Mouse (Mus musculus) limb, embryonic 10.5 days (tissue): ENCODE results near the gene Prrg1. TPM values are rescaled to one million over a fixed set of nuclear protein-coding genes. Genes with fewer than 3 reads are reported as not detected.
A peak's percentile ranks its signal among the peaks of the same experiment; 100 is the strongest.

Experiments used
- DNase-seq: peaks from one replicate; pipeline ENCODE4 v3.0.0-alpha.2; 2017; ENCODE audit warnings: low spot score
- H3K27ac ChIP-seq: fragments of 300-500 bp; sonication (generic); 2 replicates; pipeline ENCODE4 v1.5.1; 2016; ENCODE audit warnings: mild to moderate bottlenecking
- H3K27me3 ChIP-seq: fragments of 300-500 bp; sonication (generic); 2 replicates; pipeline ENCODE4 v1.6.1; 2016; ENCODE audit warnings: low read depth, mild to moderate bottlenecking; ENCODE audit not compliant: poor library complexity, severe bottlenecking
- H3K36me3 ChIP-seq: fragments of 300-500 bp; sonication (generic); 2 replicates; pipeline ENCODE4 v1.6.1; 2016; ENCODE audit warnings: mild to moderate bottlenecking, moderate library complexity
- H3K4me1 ChIP-seq: fragments of 300-500 bp; sonication (generic); 2 replicates; pipeline ENCODE4 v1.6.1; 2016
- H3K4me3 ChIP-seq: fragments of 300-500 bp; sonication (generic); 2 replicates; pipeline ENCODE4 v1.5.1; 2016; ENCODE audit warnings: mild to moderate bottlenecking, moderate library complexity
- H3K9me3 ChIP-seq: fragments of 300-500 bp; sonication (generic); replicated peaks from 2 replicates; pipeline ENCODE4 v1.6.1; 2016; ENCODE audit warnings: mild to moderate bottlenecking
- WGBS: fragments of 180-500 bp; shearing (Covaris S2); methylation state at CpG from one replicate; pipeline ENCODE4 v1.1.7; 2016; 5-methylcytosine and 5-hydroxymethylcytosine counted together
- polyA plus RNA-seq: library from polyadenylated mRNA; unstranded; fragments of >200 nt; fragmentation: Nextera tagmentation; extraction: Ambion mirVana; gene quantifications from 2 replicates; pipeline ENCODE4 v1.2.1, GENCODE M21; 2016

Gene Prrg1
- 6.9 and 10.0 TPM in 2 replicates for polyA plus RNA-seq

GRCm38 (mm10) chrX:78583202-78584004, at the start of gene Prrg1:
Gene Prrg1, minus strand, starts transcription at chrX:78583896.
- Histone ChIP-seq H3K4me3 (peak within 1 kb of the TSS; percentile 57), H3K27me3 (no peaks in the 10 kb centered on the region), H3K27ac (peak within 1 kb of the TSS; percentile 87), H3K9me3 (no peaks in the 10 kb centered on the region), H3K4me1 (no peaks in the 10 kb centered on the region), H3K36me3 (no peaks in the 10 kb centered on the region)
- DNase-seq = peak; percentile 78
- 13% methylated on average over 35 of the region's 36 CpGs for WGBS

- H3K4me3 ChIP-seq = no peak overlapping the region
- no peaks in the 10 kb centered on the region for H3K4me1 ChIP-seq
- H3K9me3 ChIP-seq = no peaks in the 10 kb centered on the region
- DNase-seq = no peak
- no peaks in the 10 kb centered on the region for H3K36me3 ChIP-seq
- H3K27ac ChIP-seq = no peak overlapping the region
- WGBS = 70% methylated on average over 2 of the region's 2 CpGs
- no peaks in the 10 kb centered on the region for H3K27me3 ChIP-seq
These were observed 22.1 kb upstream of the Prrg1 start for GRCm38 (mm10) chrX:78605814-78606213.

- no peaks in the 10 kb centered on the region for H3K36me3 ChIP-seq
- H3K9me3 ChIP-seq = no peaks in the 10 kb centered on the region
- DNase-seq = no peak
- no peak overlapping the region for H3K27ac ChIP-seq
- H3K27me3 ChIP-seq = no peaks in the 10 kb centered on the region
- WGBS = 72% methylated on average over 2 of the region's 2 CpGs
- H3K4me1 ChIP-seq = no peaks in the 10 kb centered on the region
- H3K4me3 ChIP-seq = no peak overlapping the region
These were observed 9.4 kb upstream of the Prrg1 start for GRCm38 (mm10) chrX:78593138-78593537.

- Histone ChIP-seq H3K27ac (peak overlapping the region; percentile 87), H3K36me3 (no peaks in the 10 kb centered on the region), H3K4me3 (peak overlapping the region; percentile 57), H3K27me3 (no peaks in the 10 kb centered on the region), H3K4me1 (no peaks in the 10 kb centered on the region), H3K9me3 (no peaks in the 10 kb centered on the region)
- 37% methylated on average over 7 of the region's 21 CpGs for WGBS
- DNase-seq = peak; percentile 65
These were observed 868 bp downstream of the Prrg1 start for GRCm38 (mm10) chrX:78582854-78583201.

- H3K27ac ChIP-seq = no peak overlapping the region
- WGBS = 58% methylated on average over 2 of the region's 2 CpGs
- H3K4me3 ChIP-seq = no peak overlapping the region
- H3K27me3 ChIP-seq = no peaks in the 10 kb centered on the region
- no peaks in the 10 kb centered on the region for H3K4me1 ChIP-seq
- H3K36me3 ChIP-seq = no peaks in the 10 kb centered on the region
- no peak for DNase-seq
- H3K9me3 ChIP-seq = no peaks in the 10 kb centered on the region
These were observed 20.2 kb downstream of the Prrg1 start for GRCm38 (mm10) chrX:78563451-78563850.

- Histone ChIP-seq H3K27me3 (no peaks in the 10 kb centered on the region), H3K4me3 (no peak overlapping the region), H3K9me3 (no peaks in the 10 kb centered on the region), H3K4me1 (no peaks in the 10 kb centered on the region), H3K36me3 (no peaks in the 10 kb centered on the region), H3K27ac (no peak overlapping the region)
- 91% methylated on average over 2 of the region's 2 CpGs for WGBS
- no peak for DNase-seq
These were observed 30.3 kb downstream of the Prrg1 start for GRCm38 (mm10) chrX:78553399-78553798.

- Histone ChIP-seq H3K36me3 (no peaks in the 10 kb centered on the region), H3K4me3 (no peak overlapping the region), H3K27ac (no peak overlapping the region), H3K9me3 (no peaks in the 10 kb centered on the region), H3K4me1 (no peaks in the 10 kb centered on the region), H3K27me3 (no peaks in the 10 kb centered on the region)
- WGBS = 86% methylated on average over 1 of the region's 1 CpGs
- no peak for DNase-seq
These were observed 31.0 kb downstream of the Prrg1 start for GRCm38 (mm10) chrX:78552704-78553103.

GRCm38 (mm10) chrX:78547696-78548095, 36.0 kb downstream of the Prrg1 start:
- Histone ChIP-seq H3K4me1 (no peaks in the 10 kb centered on the region), H3K36me3 (no peaks in the 10 kb centered on the region), H3K27me3 (no peaks in the 10 kb centered on the region), H3K9me3 (no peaks in the 10 kb centered on the region), H3K27ac (no peak overlapping the region), H3K4me3 (no peak overlapping the region)
- 69% methylated on average over 1 of the region's 1 CpGs for WGBS
- no peak for DNase-seq

- H3K4me1 ChIP-seq = no peaks in the 10 kb centered on the region
- no peaks in the 10 kb centered on the region for H3K36me3 ChIP-seq
- no peaks in the 10 kb centered on the region for H3K9me3 ChIP-seq
- no peak overlapping the region for H3K4me3 ChIP-seq
- DNase-seq = no peak
- no peaks in the 10 kb centered on the region for H3K27me3 ChIP-seq
- no peak overlapping the region for H3K27ac ChIP-seq
These were observed 44.0 kb downstream of the Prrg1 start for GRCm38 (mm10) chrX:78539734-78540133.

GRCm38 (mm10) chrX:78538632-78539316, 44.9 kb downstream of the Prrg1 start:
- WGBS = 84% methylated on average over 2 of the region's 2 CpGs
- H3K4me3 ChIP-seq = no peak overlapping the region
- H3K27me3 ChIP-seq = no peaks in the 10 kb centered on the region
- no peaks in the 10 kb centered on the region for H3K36me3 ChIP-seq
- H3K27ac ChIP-seq = no peak overlapping the region
- H3K9me3 ChIP-seq = no peaks in the 10 kb centered on the region
- no peak for DNase-seq
- no peaks in the 10 kb centered on the region for H3K4me1 ChIP-seq

- no peaks in the 10 kb centered on the region for H3K4me1 ChIP-seq
- H3K27me3 ChIP-seq = no peaks in the 10 kb centered on the region
- no peak overlapping the region for H3K27ac ChIP-seq
- H3K36me3 ChIP-seq = peaks cover 4% of the 10 kb centered on the region; the same call in 1 of the 2 replicates
- 100% methylated on average over 2 of the region's 2 CpGs for WGBS
- DNase-seq = no peak
- H3K4me3 ChIP-seq = no peak overlapping the region
- no peaks in the 10 kb centered on the region for H3K9me3 ChIP-seq
These were observed 65.4 kb downstream of the Prrg1 start for GRCm38 (mm10) chrX:78518301-78518700.

- no peak overlapping the region for H3K4me3 ChIP-seq
- H3K27ac ChIP-seq = no peak overlapping the region
- no peaks in the 10 kb centered on the region for H3K27me3 ChIP-seq
- 91% methylated on average over 2 of the region's 2 CpGs for WGBS
- H3K4me1 ChIP-seq = no peaks in the 10 kb centered on the region
- H3K9me3 ChIP-seq = no peaks in the 10 kb centered on the region
- DNase-seq = no peak
- no peaks in the 10 kb centered on the region for H3K36me3 ChIP-seq
These were observed 100.7 kb downstream of the Prrg1 start for GRCm38 (mm10) chrX:78482987-78483386.

- Histone ChIP-seq H3K4me3 (no peak overlapping the region), H3K27me3 (no peaks in the 10 kb centered on the region), H3K4me1 (no peaks in the 10 kb centered on the region), H3K36me3 (no peaks in the 10 kb centered on the region), H3K9me3 (no peaks in the 10 kb centered on the region), H3K27ac (no peak overlapping the region)
- 81% methylated on average over 3 of the region's 3 CpGs for WGBS
- DNase-seq = no peak
These were observed 104.0 kb downstream of the Prrg1 start for GRCm38 (mm10) chrX:78479710-78480109.
